Mouse (Mus musculus) heart, embryonic 15.5 days (tissue): ENCODE results near the gene Lmbr1. TPM values are rescaled to one million over a fixed set of nuclear protein-coding genes. Genes with fewer than 3 reads are reported as not detected.

Experiments used
- ATAC-seq: fragments of 200-750 bp; cut with Nextera tagmentation; replicated peaks from 2 replicates; pipeline ENCODE4 v1.8.0; 2017; ENCODE audit warnings: low read depth, moderate TSS enrichment; ENCODE audit not compliant: insufficient number of reproducible peaks, insufficient read depth, low FRiP score
- H3K27ac ChIP-seq: fragments of 300-500 bp; sonication (generic); 2 replicates; pipeline ENCODE4 v1.5.1; 2015; ENCODE audit warnings: mild to moderate bottlenecking, inconsistent platforms
- H3K27me3 ChIP-seq: fragments of 300-500 bp; sonication (generic); 2 replicates; pipeline ENCODE4 v1.6.1; 2015; ENCODE audit warnings: inconsistent platforms
- H3K36me3 ChIP-seq: fragments of 300-500 bp; sonication (generic); 2 replicates; pipeline ENCODE4 v1.6.1; 2015; ENCODE audit warnings: mild to moderate bottlenecking, inconsistent platforms
- H3K4me1 ChIP-seq: fragments of 300-500 bp; sonication (generic); replicated peaks from 2 replicates; pipeline ENCODE4 v1.6.1; 2015; ENCODE audit warnings: inconsistent platforms
- H3K4me2 ChIP-seq: fragments of 300-500 bp; sonication (generic); 2 replicates; pipeline ENCODE4 v1.6.1; 2015; ENCODE audit warnings: inconsistent platforms, mild to moderate bottlenecking, moderate library complexity
- H3K4me3 ChIP-seq: fragments of 300-500 bp; sonication (generic); 2 replicates; pipeline ENCODE4 v1.5.1; 2015; ENCODE audit warnings: mild to moderate bottlenecking, inconsistent platforms
- H3K9ac ChIP-seq: fragments of 300-500 bp; sonication (generic); 2 replicates; pipeline ENCODE4 v1.6.1; 2015; ENCODE audit warnings: mild to moderate bottlenecking, inconsistent platforms
- H3K9me3 ChIP-seq: fragments of 300-500 bp; sonication (generic); replicated peaks from 2 replicates; pipeline ENCODE4 v1.6.1; 2016; ENCODE audit warnings: inconsistent platforms
- WGBS: fragments of 180-500 bp; shearing (Covaris S2); methylation state at CpG from one replicate; pipeline ENCODE4 v1.1.7; 2015; ENCODE audit warnings: mixed read lengths; 5-methylcytosine and 5-hydroxymethylcytosine counted together
- microRNA-seq: library from miRNA; unstranded; fragments of <30 nt; microRNA quantifications from one replicate; pipeline ENCODE4, GENCODE M21; 2016
- polyA plus RNA-seq: library from polyadenylated mRNA; unstranded; fragments of >200 nt; fragmentation: Nextera tagmentation; extraction: Ambion mirVana; gene quantifications from 2 replicates; pipeline ENCODE4 v1.2.1, GENCODE M21; 2015

Gene Lmbr1
- polyA plus RNA-seq, 1 experiment from 2014 or later = 18.0 TPM

GRCm38 (mm10) chr5:29197187-29197586 lies 181.0 kb downstream of the Lmbr1 start:
- Histone ChIP-seq H3K4me1 (peaks cover 7% of the 10 kb centered on the region), H3K9ac (no peak overlapping the region), H3K4me3 (no peak overlapping the region), H3K9me3 (no peaks in the 10 kb centered on the region), H3K36me3 (no peaks in the 10 kb centered on the region), H3K4me2 (no peak overlapping the region), H3K27me3 (no peaks in the 10 kb centered on the region; the same call in 1 of the 2 replicates), H3K27ac (no peak overlapping the region)
- no peak for ATAC-seq
- 86% methylated on average over 4 of the region's 4 CpGs for whole genome bisulfite sequencing

- Histone ChIP-seq H3K27me3 (no peaks in the 10 kb centered on the region; the same call in 1 of the 2 replicates), H3K4me3 (peak overlapping the region; percentile 73), H3K36me3 (no peaks in the 10 kb centered on the region), H3K4me2 (peak overlapping the region; percentile 91), H3K4me1 (peaks cover 7% of the 10 kb centered on the region), H3K27ac (no peak overlapping the region), H3K9ac (peak overlapping the region; percentile 63), H3K9me3 (no peaks in the 10 kb centered on the region)
- 11% methylated on average over 12 of the region's 12 CpGs for WGBS
- no peak for ATAC-seq
These were observed 181.9 kb downstream of the Lmbr1 start for GRCm38 (mm10) chr5:29196264-29196658.

GRCm38 (mm10) chr5:29195570-29196263 lies 182.5 kb downstream of the Lmbr1 start, which contains the start of gene Rnf32:
Rnf32 (plus strand) TSS chr5:29195992.
- Histone ChIP-seq H3K4me3 (peak within 1 kb of the TSS; percentile 73), H3K4me1 (peaks cover 7% of the 10 kb centered on the region), H3K27ac (peak within 1 kb of the TSS; percentile 63), H3K9me3 (no peaks in the 10 kb centered on the region), H3K36me3 (no peaks in the 10 kb centered on the region), H3K27me3 (no peaks in the 10 kb centered on the region; the same call in 1 of the 2 replicates), H3K9ac (peak within 1 kb of the TSS; percentile 63), H3K4me2 (peak within 1 kb of the TSS; percentile 91)
- peak; percentile 96 for ATAC-seq
- WGBS = under 1% methylated on average over 69 of the region's 70 CpGs

GRCm38 (mm10) chr5:29195231-29195569 lies 183.0 kb downstream of the Lmbr1 start:
- no peaks in the 10 kb centered on the region for H3K9me3 ChIP-seq
- peak overlapping the region; percentile 73 for H3K4me3 ChIP-seq
- H3K4me2 ChIP-seq = peak overlapping the region; percentile 91
- H3K27ac ChIP-seq = peak overlapping the region; percentile 63
- H3K27me3 ChIP-seq = no peaks in the 10 kb centered on the region; the same call in 1 of the 2 replicates
- H3K4me1 ChIP-seq = peaks cover 7% of the 10 kb centered on the region
- ATAC-seq = no peak
- peak overlapping the region; percentile 63 for H3K9ac ChIP-seq
- H3K36me3 ChIP-seq = no peaks in the 10 kb centered on the region
- 7% methylated on average over 9 of the region's 9 CpGs for WGBS

GRCm38 (mm10) chr5:29186798-29187197 lies 191.4 kb downstream of the Lmbr1 start:
- 78% methylated on average over 5 of the region's 5 CpGs for WGBS
- Histone ChIP-seq H3K9ac (no peak overlapping the region), H3K4me1 (no peaks in the 10 kb centered on the region), H3K27me3 (no peaks in the 10 kb centered on the region), H3K27ac (no peak overlapping the region), H3K36me3 (no peaks in the 10 kb centered on the region), H3K9me3 (no peaks in the 10 kb centered on the region), H3K4me3 (no peak overlapping the region), H3K4me2 (no peak overlapping the region)
- ATAC-seq = no peak

Small RNA genes lying within 50 kb of the gene (microRNA-seq; reads per million reads assigned to microRNA genes)
- gene Gm23801 = not detected

Other genes starting within 250 kb of the Lmbr1 start
- 1.2 and 1.5 TPM in 2 replicates for gene Rnf32, start 182.4 kb downstream of the Lmbr1 start, polyA plus RNA-seq
- gene Nom1, start 56.3 kb upstream of the Lmbr1 start, polyA plus RNA-seq = 14.6 and 16.9 TPM in 2 replicates
- gene Mnx1, start 100.1 kb upstream of the Lmbr1 start, polyA plus RNA-seq = not detected in 2 replicates
- gene Ube3c, start 190.9 kb upstream of the Lmbr1 start, polyA plus RNA-seq = 19.6 and 22.2 TPM in 2 replicates